Mouse (Mus musculus) heart, postnatal 36 days (tissue): ENCODE measurements around the gene Tssk2. TPM values are rescaled to one million over a fixed set of nuclear protein-coding genes. Genes with fewer than 3 reads are reported as not detected.
A peak's percentile ranks its signal among the peaks of the same experiment; 100 is the strongest.

Source experiments
- DNase-seq, 2 experiments: peaks; one replicate each; pipeline ENCODE4 v3.0.0; 2021 to 2022
- intact Hi-C: fragments of 180-260 bp; cut with DNase I; formaldehyde crosslinking; loops from one replicate; pipeline ENCODE4 v1.15.1; 2025
- total RNA-seq, 2 experiments: library from RNA; stranded (reverse); gene quantifications; 2 replicates each; pipeline ENCODE4 v1.2.3; 2021

Gene Tssk2
- total RNA-seq, 2 experiments from 2014 or later = not detected

- DNase-seq = no peak
- intact Hi-C loops = loop anchor here (2.0 kb wide), 1 partner anchor 17 kb away; the partner anchor contains the start of gene Ess2
Observed at GRCm38 (mm10) chr16:17893923-17894322, 4.5 kb upstream of the Tssk2 start, which contains the start of gene Tssk1. TSS of gene Tssk1 (plus strand) at chr16:17894223.

GRCm38 (mm10) chr16:17896091-17896490 lies 2.3 kb upstream of the Tssk2 start:
- no peak for DNase-seq
- intact Hi-C loops = no loop called here

- intact Hi-C loops = loop anchor here (1.0 to 2.0 kb wide), 3 partner anchors 10 to 136 kb away; no protein-coding TSS in a partner anchor
- peak; percentile 86 to 90 for DNase-seq
Observed at GRCm38 (mm10) chr16:17911052-17911595, 12.7 kb downstream of the Tssk2 start, which contains the start of gene Ess2. TSS of gene Ess2 (minus strand) at chr16:17911348.

GRCm38 (mm10) chr16:17914307-17915249 lies 16.1 kb downstream of the Tssk2 start, which contains the start of gene Gsc2:
TSS of gene Gsc2 (minus strand) at chr16:17915059.
- no peak for DNase-seq
- intact Hi-C loops = no loop called here

- intact Hi-C loops = loop anchor here (10.0 kb wide), 1 partner anchor 424 kb away; the partner anchor contains the start of genes Arvcf and Tango2
- no peak for DNase-seq
Observed at GRCm38 (mm10) chr16:17920586-17920985, 22.1 kb downstream of the Tssk2 start.

DNA sequence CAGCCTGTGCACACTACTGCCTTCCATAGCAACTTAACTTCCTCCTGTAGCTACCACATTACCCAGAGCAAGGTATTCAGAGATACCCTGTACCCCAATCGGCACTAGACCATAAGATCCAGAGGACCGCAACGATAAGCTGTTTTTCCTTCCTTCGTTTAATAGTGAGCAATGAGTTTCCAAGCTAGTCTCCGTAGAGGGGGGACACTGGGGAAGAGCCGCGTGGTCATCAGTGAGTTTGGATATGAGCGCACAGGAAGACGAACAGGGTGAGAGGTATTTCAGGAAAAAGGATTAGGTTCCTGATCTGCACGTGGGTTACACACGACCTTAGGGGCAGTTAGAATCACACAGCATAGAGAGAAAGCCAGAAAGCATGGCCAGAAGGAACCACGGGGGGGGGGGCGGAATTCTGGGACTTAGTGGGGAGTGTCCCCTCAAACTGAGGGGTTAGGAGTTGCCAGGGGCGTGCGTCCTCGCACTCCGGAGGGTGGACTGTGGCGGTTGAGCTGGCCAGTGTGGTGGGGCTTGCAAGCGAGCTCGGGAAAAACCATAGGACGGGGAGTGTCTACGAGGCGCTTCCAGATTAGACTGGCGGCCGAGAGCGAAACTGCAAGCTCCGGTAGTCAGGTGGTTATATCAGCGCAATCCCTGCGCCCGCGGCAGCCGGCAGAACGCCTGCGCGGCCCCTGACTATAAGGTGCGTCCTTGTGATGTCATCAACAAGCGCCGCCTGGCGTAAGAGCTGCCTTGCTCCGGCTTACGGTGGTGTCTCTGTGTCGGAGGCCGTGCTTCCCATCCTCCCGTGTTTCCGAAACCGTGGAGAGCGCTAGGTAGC lies 23.1 kb downstream of the Tssk2 start:
- intact Hi-C loops = loop anchor here (1.0 to 10.0 kb wide), 2 partner anchors 10 to 423 kb away; partner anchors contain the start of genes Arvcf, Ess2 and Tango2
- DNase-seq = peak; percentile 94 to 95

GRCm38 (mm10) chr16:17922163-17922538 lies 23.7 kb downstream of the Tssk2 start:
- DNase-seq = no peak
- intact Hi-C loops = loop anchor here (10.0 kb wide), 1 partner anchor 423 kb away; the partner anchor contains the start of genes Arvcf and Tango2

- intact Hi-C loops = loop anchor here (5.0 to 10.0 kb wide), 3 partner anchors 60 to 417 kb away; partner anchors contain the start of genes Arvcf and Tango2
- DNase-seq = peak in 1 of 2 experiments; percentile 39
Observed at GRCm38 (mm10) chr16:17927351-17928082, 29.1 kb downstream of the Tssk2 start.

DNA sequence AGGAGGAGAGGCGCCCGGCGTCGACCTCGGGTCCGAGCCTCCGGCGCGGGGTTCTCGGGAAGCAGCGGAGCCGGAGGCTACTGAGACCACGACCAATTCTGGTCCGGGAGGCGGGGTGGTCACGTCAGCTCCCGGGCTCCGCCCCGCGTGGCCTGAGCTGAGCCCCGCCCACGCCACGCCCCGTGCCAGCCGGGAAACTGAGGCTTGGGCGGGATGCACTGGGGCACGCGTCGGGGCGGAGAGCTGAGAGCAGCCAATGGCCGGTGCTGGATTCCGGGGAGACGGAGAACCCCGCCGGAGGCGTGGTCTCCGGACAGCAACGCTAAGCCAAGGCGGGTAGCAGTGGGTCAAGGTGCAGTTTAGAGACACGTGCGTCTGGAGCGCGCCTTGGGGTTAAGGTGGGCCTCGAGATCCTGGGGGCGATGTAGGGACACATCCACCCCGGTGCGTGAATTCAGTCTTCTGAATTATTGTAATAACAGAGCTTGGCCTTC lies 29.7 kb downstream of the Tssk2 start, which contains the start of gene Slc25a1:
Slc25a1 (minus strand) TSS at position 133 of the 494 bp plus-strand sequence.
- DNase-seq = peak; percentile 73 to 74
- intact Hi-C loops = loop anchor here (5.0 to 10.0 kb wide), 3 partner anchors 59 to 417 kb away; partner anchors contain the start of genes Arvcf and Tango2

- peak; percentile 58 to 63 for DNase-seq
- intact Hi-C loops = loop anchor here (5.0 to 10.0 kb wide), 3 partner anchors 59 to 416 kb away; partner anchors contain the start of genes Arvcf and Tango2
Observed at GRCm38 (mm10) chr16:17928627-17929104, 30.2 kb downstream of the Tssk2 start.

GRCm38 (mm10) chr16:17929211-17929610 lies 30.8 kb downstream of the Tssk2 start:
- intact Hi-C loops = loop anchor here (5.0 to 10.0 kb wide), 3 partner anchors 58 to 416 kb away; partner anchors contain the start of genes Arvcf and Tango2
- DNase-seq = no peak

- no peak for DNase-seq
- intact Hi-C loops = loop anchor here (5.0 to 10.0 kb wide), 3 partner anchors 58 to 415 kb away; partner anchors contain the start of genes Arvcf and Tango2
Observed at GRCm38 (mm10) chr16:17929631-17930030, 31.2 kb downstream of the Tssk2 start.

GRCm38 (mm10) chr16:17931906-17932460 lies 33.5 kb downstream of the Tssk2 start:
- intact Hi-C loops = no loop called here
- no peak for DNase-seq

DNA sequence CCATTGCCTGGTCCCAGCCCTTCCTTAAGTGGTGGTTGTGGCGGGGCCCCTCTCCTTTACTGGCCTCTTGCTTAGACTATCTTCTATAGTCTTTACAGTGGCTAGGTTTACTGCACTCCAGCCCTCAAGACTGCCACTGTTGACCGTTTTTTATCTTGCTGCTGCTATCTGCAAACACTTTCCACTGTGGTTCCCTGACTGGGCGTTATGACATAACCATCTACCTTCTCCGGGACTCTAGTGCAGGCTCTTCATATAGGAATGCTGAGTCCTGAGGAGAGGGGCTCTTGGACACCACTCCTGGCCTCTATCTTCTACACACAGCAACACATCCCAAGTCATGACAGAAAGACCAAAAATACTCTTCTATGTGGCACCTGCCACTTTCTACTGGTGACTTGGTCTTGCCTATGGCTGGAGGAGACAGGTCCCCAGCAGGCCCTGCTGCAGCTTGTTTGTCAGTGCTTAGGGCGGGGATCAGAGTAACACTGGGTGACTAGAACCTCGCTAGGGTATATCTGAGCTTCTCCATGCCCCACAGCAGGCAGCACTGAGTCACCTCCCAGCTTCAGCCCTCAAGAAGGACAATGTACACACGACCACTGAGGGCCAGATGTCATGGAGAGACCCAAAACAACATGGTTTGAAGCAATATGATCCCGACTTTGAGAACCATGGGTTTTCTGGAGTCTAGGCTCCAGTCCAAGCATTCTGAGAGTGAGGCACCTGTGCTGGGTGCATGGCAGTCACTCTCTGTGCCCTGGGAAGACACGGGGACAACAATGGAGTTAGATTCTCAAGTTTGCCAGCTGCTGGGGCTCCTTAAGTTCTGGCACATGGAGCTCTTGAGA lies 35.4 kb downstream of the Tssk2 start:
- no peak for DNase-seq
- intact Hi-C loops = no loop called here

GRCm38 (mm10) chr16:17934445-17934910 lies 36.0 kb downstream of the Tssk2 start:
- intact Hi-C loops = no loop called here
- no peak for DNase-seq

GRCm38 (mm10) chr16:17936776-17937175 lies 38.3 kb downstream of the Tssk2 start:
- DNase-seq = no peak
- intact Hi-C loops = no loop called here

GRCm38 (mm10) chr16:17938187-17938586 lies 39.8 kb downstream of the Tssk2 start:
- intact Hi-C loops = no loop called here
- no peak for DNase-seq
